In genomic region chr2:166579793-166580192, GRCm38 (mm10) we compare ENCODE assay signal across 15 mouse cellular contexts.
"Had no signal": no experiment of that assay in that cellular context is flagged by ENCODE, and none has a peak within 500 bp of the region (broad histone marks: within the 10 kb centered on the region; RNA-seq: fewer than 3 reads in every experiment).

No protein-coding gene starts in this region.

- H3K27ac ChIP-seq: neural tube, embryonic 13.5 days; neural tube, embryonic 15.5 days; stomach, embryonic 15.5 days; stomach, postnatal 0 days had no signal

- DNase-seq: retina, postnatal 1 day; right cerebral cortex, postnatal 14 days; right cerebral cortex, postnatal 25 days; right cerebral cortex, postnatal 4 days; spleen, adult 18-20 months; thymus, adult 18-20 months; thymus, adult 2 months; thymus, postnatal 14 days; thymus, postnatal 25 days; thymus, postnatal 36 days; thymus, postnatal 4 days had no signal

- H3K4me3 ChIP-seq: neural tube, embryonic 13.5 days; neural tube, embryonic 15.5 days; stomach, embryonic 15.5 days had no signal

- H3K9ac ChIP-seq: neural tube, embryonic 13.5 days; neural tube, embryonic 15.5 days; stomach, embryonic 15.5 days had no signal

- H3K4me1 ChIP-seq: neural tube, embryonic 13.5 days; stomach, embryonic 15.5 days had no signal

- H3K27me3 ChIP-seq: neural tube, embryonic 13.5 days; neural tube, embryonic 15.5 days; stomach, embryonic 15.5 days had no signal

- H3K4me2 ChIP-seq: neural tube, embryonic 13.5 days; neural tube, embryonic 15.5 days; stomach, embryonic 15.5 days had no signal

- H3K9me3 ChIP-seq: neural tube, embryonic 13.5 days; neural tube, embryonic 15.5 days; stomach, embryonic 15.5 days had no signal

- H3K36me3 ChIP-seq: stomach, embryonic 15.5 days had no signal
